Mouse (Mus musculus) cortical plate, adult 2 months (tissue): ENCODE data around the gene Epb41.

ENCODE experiments used
- CTCF ChIP-seq: fragments of 200-500 bp; IDR thresholded peaks from 2 replicates; pipeline ENCODE4 v1.5.1; 2011; ENCODE audit warnings: mild to moderate bottlenecking, control low read depth, low read length; ENCODE audit not compliant: insufficient read depth; ENCODE audit errors: extremely low read depth
- POLR2A ChIP-seq: fragments of 200-500 bp; IDR thresholded peaks from 2 replicates; pipeline ENCODE4 v1.6.1; 2011; ENCODE audit warnings: mild to moderate bottlenecking, low read length, control low read depth; ENCODE audit not compliant: insufficient read depth; ENCODE audit errors: extremely low read depth

DNA sequence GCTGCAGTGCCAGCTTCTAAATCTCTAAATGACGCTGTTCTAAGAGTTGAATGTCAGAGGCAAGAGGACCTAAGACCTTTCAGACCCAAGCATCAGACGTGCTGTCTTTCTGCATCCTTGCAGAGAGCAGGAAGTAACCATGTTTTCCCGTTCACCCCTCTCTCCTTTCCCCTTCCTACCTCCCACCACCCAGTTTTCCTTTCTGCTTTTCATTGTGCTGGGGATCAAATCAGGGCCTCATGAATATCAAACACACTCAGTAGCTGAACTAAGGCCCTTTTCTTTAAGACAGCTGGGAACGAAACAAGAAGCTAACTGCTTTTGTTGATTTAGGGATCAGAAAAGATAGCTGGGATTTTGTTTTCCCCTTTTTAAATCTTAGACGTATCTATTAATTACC is 125.2 kb downstream of the Epb41 start:
- TF ChIP-seq POLR2A (no peak), CTCF (no peak)
